8 mouse cellular contexts compared by ENCODE assay signal in genomic region chr9:106891341-106891741, GRCm38 (mm10). TPM values are rescaled to one million over a fixed set of nuclear protein-coding genes. Genes with fewer than 3 reads are reported as not detected.
A peak's percentile ranks its signal among the peaks of the same experiment; 100 is the strongest.
DNase-seq lines count a peak whose midpoint lies in the region; ATAC-seq and TF ChIP-seq lines count a peak whose summit lies in the region.

No protein-coding gene starts in this region.

- H3K4me2 ChIP-seq in hindbrain, embryonic 15.5 days: peak overlapping the region; percentile 73
- H3K4me2 ChIP-seq in midbrain, postnatal 0 days (ENCODE audit: low read depth, low read length, poor library complexity, severe bottlenecking): peak overlapping the region; percentile 69

- no peaks in the 10 kb centered on the region for H3K9me3 ChIP-seq in hindbrain, embryonic 15.5 days
- no peaks in the 10 kb centered on the region for H3K9me3 ChIP-seq in midbrain, postnatal 0 days (ENCODE audit: low read length)

- H3K9ac ChIP-seq in liver, adult 2 months (ENCODE audit: low read depth, low read length): peak overlapping the region; percentile 95
- peak overlapping the region; percentile 93 for H3K9ac ChIP-seq in hindbrain, embryonic 15.5 days
- H3K9ac ChIP-seq in midbrain, postnatal 0 days (replicated peaks; ENCODE audit: low read length, poor library complexity, severe bottlenecking): peak overlapping the region; percentile 83

- WGBS in liver, adult 2 months: under 1% methylated on average over 17 of the region's 17 CpGs
- WGBS in hindbrain, embryonic 15.5 days: 0% methylated on average over 17 of the region's 17 CpGs
- WGBS in midbrain, postnatal 0 days: under 1% methylated on average over 17 of the region's 17 CpGs

- peaks cover 24% of the 10 kb centered on the region for H3K36me3 ChIP-seq in liver, adult 2 months (ENCODE audit: control insufficient read depth, insufficient read depth, low read length)
- peaks cover 19% of the 10 kb centered on the region for H3K36me3 ChIP-seq in hindbrain, embryonic 15.5 days
- H3K36me3 ChIP-seq in midbrain, postnatal 0 days (ENCODE audit: insufficient read depth, low read length): peaks cover 22% of the 10 kb centered on the region

- no peaks in the 10 kb centered on the region for H3K27me3 ChIP-seq in liver, adult 2 months (ENCODE audit: control insufficient read depth, insufficient read depth, low read length)
- no peaks in the 10 kb centered on the region for H3K27me3 ChIP-seq in hindbrain, embryonic 15.5 days
- H3K27me3 ChIP-seq in midbrain, postnatal 0 days (ENCODE audit: insufficient read depth, low read length): no peaks in the 10 kb centered on the region

- DNase-seq in liver, adult 2 months (ENCODE audit: extremely low read depth, low read depth, low spot score): peak; percentile 36
- no peak for DNase-seq in liver
- DNase-seq in brain, embryonic 14.5 days (ENCODE audit: low read depth): peak; percentile 35
- peak; percentile 22 for DNase-seq in midbrain, postnatal 0 days (ENCODE audit: low spot score)
- no peak for DNase-seq in thymus, postnatal 4 days
- no peak for DNase-seq in urinary bladder, postnatal 4 days (ENCODE audit: low spot score in 2 of 2)
- no peak for DNase-seq in frontal cortex, postnatal 10 days (ENCODE audit: low spot score in 2 of 2)

- no peak for ATAC-seq in hindbrain, embryonic 15.5 days (ENCODE audit: low FRiP score, low read depth)
- ATAC-seq in midbrain, postnatal 0 days (ENCODE audit: low FRiP score): no peak

- peaks cover 24% of the 10 kb centered on the region for H3K4me1 ChIP-seq in liver, adult 2 months (ENCODE audit: control insufficient read depth, insufficient read depth, low read length)
- peaks cover 45% of the 10 kb centered on the region for H3K4me1 ChIP-seq in hindbrain, embryonic 15.5 days (replicated peaks)
- peaks cover 6% of the 10 kb centered on the region; the same call in 1 of the 2 replicates for H3K4me1 ChIP-seq in midbrain, postnatal 0 days (ENCODE audit: insufficient read depth, low read length)

- no peak for TF ChIP-seq CTCF in liver, adult 2 months (IDR thresholded peaks at IDR 0.05; ENCODE audit: low read depth, low read length)
- no peak for TF ChIP-seq CTCF in brain, embryonic 14.5 days (IDR thresholded peaks at IDR 0.05; ENCODE audit: borderline replicate concordance, extremely low read depth, insufficient read depth, insufficient read length)
- TF ChIP-seq CTCF in midbrain, postnatal 0 days (IDR thresholded peaks at IDR 0.05): no peak

- peaks cover 6% of the 10 kb centered on the region; the same call in 1 of the 2 replicates for H3K79me2 ChIP-seq in liver, adult 2 months (ENCODE audit: control insufficient read depth, insufficient read depth, low read length)

- no peak for TF ChIP-seq POLR2A in liver, adult 2 months (IDR thresholded peaks at IDR 0.05; ENCODE audit: extremely low read depth, insufficient read depth, low read length)
- no peak for TF ChIP-seq POLR2A in brain, embryonic 14.5 days (IDR thresholded peaks at IDR 0.05; ENCODE audit: borderline replicate concordance, extremely low read depth, insufficient read depth, insufficient read length, poor library complexity, severe bottlenecking)

- H3K27ac ChIP-seq in liver, adult 2 months (replicated peaks; ENCODE audit: insufficient read depth, low read depth, low read length): peak overlapping the region; percentile 85
- H3K27ac ChIP-seq in hindbrain, embryonic 15.5 days (replicated peaks): peak overlapping the region; percentile 88
- peak overlapping the region; percentile 77 for H3K27ac ChIP-seq in midbrain, postnatal 0 days (ENCODE audit: low read depth, low read length)

- peak overlapping the region; percentile 89 for H3K4me3 ChIP-seq in liver, adult 2 months (ENCODE audit: insufficient read depth, low read depth, low read length)
- H3K4me3 ChIP-seq in hindbrain, embryonic 15.5 days: peak overlapping the region; percentile 95
- H3K4me3 ChIP-seq in midbrain, postnatal 0 days (ENCODE audit: low read depth, low read length): peak overlapping the region; percentile 91

RNA-seq across cellular contexts. Expression of gene Manf, which starts 0.4 kb away (rescaled TPM):
- total RNA-seq in liver, adult 2 months (2014; rRNA removed): 78.2 and 102 TPM in 2 replicates
- polyA plus RNA-seq in liver, adult 2 months (2012; rRNA removed): 43.1 and 74.6 TPM in 2 replicates
- 51.9 and 62.1 TPM in 2 replicates for polyA plus RNA-seq in brain, embryonic 14.5 days (2012; rRNA removed)
- polyA plus RNA-seq in hindbrain, embryonic 15.5 days (2015; fragmentation: Nextera tagmentation; extraction: Ambion mirVana): 180 and 185 TPM in 2 replicates
- 46.3 and 54.6 TPM in 2 replicates for total RNA-seq in midbrain, postnatal 0 days (2014; rRNA removed)
- polyA plus RNA-seq in midbrain, postnatal 0 days (2015; fragmentation: Nextera tagmentation; extraction: Ambion mirVana): 112 and 115 TPM in 2 replicates

RNA-seq across cellular contexts. Expression of gene Rbm15b, which starts 4.1 kb away (rescaled TPM):
- 4.9 and 5.8 TPM in 2 replicates for total RNA-seq in liver, adult 2 months (2014; rRNA removed)
- 4.5 and 4.8 TPM in 2 replicates for polyA plus RNA-seq in liver, adult 2 months (2012; rRNA removed)
- polyA plus RNA-seq in brain, embryonic 14.5 days (2012; rRNA removed): 33.9 and 47.5 TPM in 2 replicates
- 18.5 and 18.8 TPM in 2 replicates for polyA plus RNA-seq in hindbrain, embryonic 15.5 days (2015; fragmentation: Nextera tagmentation; extraction: Ambion mirVana)
- total RNA-seq in midbrain, postnatal 0 days (2014; rRNA removed): 81.6 and 82.7 TPM in 2 replicates
- 10.6 and 12.6 TPM in 2 replicates for polyA plus RNA-seq in midbrain, postnatal 0 days (2015; fragmentation: Nextera tagmentation; extraction: Ambion mirVana)

Comparison
In these comparisons a context has a peak if more than half of its experiments do, and no peak if none do; other contexts are left out.
1. DNase-seq: peak in liver, adult 2 months (single experiment), brain, embryonic 14.5 days (single experiment) and midbrain, postnatal 0 days (single experiment); none in liver (single experiment), thymus, postnatal 4 days (single experiment), urinary bladder, postnatal 4 days (0 of 2) and frontal cortex, postnatal 10 days (0 of 2).
2. Peak in every context shown above with its lines, with median percentiles within 50 percentile points of each other: H3K27ac ChIP-seq, H3K4me3 ChIP-seq and H3K9ac ChIP-seq.